Comparison of ENCODE assay signal across 8 mouse cellular contexts in the genomic region with DNA sequence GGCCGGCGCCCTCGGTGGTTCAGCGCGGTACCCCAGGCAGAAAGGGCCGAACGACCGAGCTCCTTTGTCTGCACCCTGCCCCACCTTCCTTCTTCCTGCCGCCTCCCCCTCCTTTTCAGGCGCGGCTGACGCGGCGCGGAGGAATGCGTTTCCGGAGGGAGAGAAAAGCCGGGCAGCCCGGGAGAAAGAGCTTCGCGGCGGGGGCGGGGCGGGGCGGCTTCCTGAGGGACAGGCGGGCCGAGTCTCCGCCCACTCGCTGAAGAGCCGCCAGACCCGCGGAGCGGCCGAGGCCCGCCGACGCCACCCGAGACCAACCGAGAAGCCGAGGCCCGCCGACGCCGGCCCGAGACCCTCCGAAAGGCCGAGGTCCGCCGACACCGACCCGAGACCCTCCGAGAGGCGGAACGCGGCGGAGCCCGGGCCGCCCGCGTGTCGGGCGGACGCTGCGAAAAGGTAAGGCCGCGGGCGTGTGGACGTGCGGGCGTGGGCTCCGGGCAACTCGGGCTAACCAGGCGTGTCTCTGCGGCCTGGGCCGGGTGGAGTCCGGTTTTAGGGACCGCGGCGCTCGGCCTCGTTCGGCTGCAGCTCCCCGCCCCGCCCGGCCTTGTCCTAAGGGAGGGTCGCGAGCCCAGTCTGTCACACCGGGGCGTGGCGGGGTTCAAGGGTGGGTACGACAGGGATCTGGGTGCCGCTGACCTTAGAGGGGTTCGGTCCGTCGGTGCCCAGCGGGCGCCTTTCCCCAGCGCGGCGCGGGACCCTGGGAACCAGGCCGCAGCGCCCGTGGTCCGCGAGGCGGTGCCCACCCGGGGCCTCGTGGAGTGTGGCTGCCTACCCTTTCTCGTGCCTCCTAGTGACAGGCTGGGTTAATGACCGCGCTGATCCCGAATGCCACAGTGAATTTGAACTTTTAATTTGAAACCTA. TPM values are rescaled to one million over a fixed set of nuclear protein-coding genes. Genes with fewer than 3 reads are reported as not detected.
DNase-seq lines count a peak whose midpoint lies in the region; ATAC-seq and TF ChIP-seq lines count a peak whose summit lies in the region.

Gene Itgb1 (plus strand): TSS at position 148 of the 922 bp plus-strand sequence.

- ATAC-seq in embryonic facial prominence, embryonic 12.5 days (ENCODE audit: insufficient number of reproducible peaks, insufficient read depth, low FRiP score, low TSS enrichment) = peak; percentile 93
- ATAC-seq in midbrain, embryonic 12.5 days (ENCODE audit: low FRiP score, low read depth) = peak; percentile 94

- no peaks in the 10 kb centered on the region for H3K27me3 ChIP-seq in embryonic facial prominence, embryonic 12.5 days
- H3K27me3 ChIP-seq in limb, embryonic 10.5 days (ENCODE audit: low read depth, poor library complexity, severe bottlenecking) = no peaks in the 10 kb centered on the region
- no peaks in the 10 kb centered on the region for H3K27me3 ChIP-seq in midbrain, embryonic 12.5 days
- H3K27me3 ChIP-seq in small intestine, adult 2 months (ENCODE audit: control insufficient read depth, insufficient read depth, low read length) = no peaks in the 10 kb centered on the region

- peak within 1 kb of the TSS; percentile 72 for H3K4me3 ChIP-seq in embryonic facial prominence, embryonic 12.5 days
- peak within 1 kb of the TSS; percentile 92 for H3K4me3 ChIP-seq in limb, embryonic 10.5 days
- peak within 1 kb of the TSS; percentile 90 for H3K4me3 ChIP-seq in midbrain, embryonic 12.5 days
- H3K4me3 ChIP-seq in small intestine, adult 2 months (ENCODE audit: low read depth, low read length) = peak within 1 kb of the TSS; percentile 99

- H3K9ac ChIP-seq in embryonic facial prominence, embryonic 12.5 days = peak within 1 kb of the TSS; percentile 96
- peak within 1 kb of the TSS; percentile 94 for H3K9ac ChIP-seq in midbrain, embryonic 12.5 days (replicated peaks)

- peak within 1 kb of the TSS; percentile 99 for H3K27ac ChIP-seq in embryonic facial prominence, embryonic 12.5 days
- H3K27ac ChIP-seq in limb, embryonic 10.5 days = peak within 1 kb of the TSS; percentile 100
- H3K27ac ChIP-seq in midbrain, embryonic 12.5 days (replicated peaks) = peak within 1 kb of the TSS; percentile 100
- H3K27ac ChIP-seq in small intestine, adult 2 months (ENCODE audit: insufficient read depth, low read depth, low read length) = peak within 1 kb of the TSS; percentile 95

- peak within 1 kb of the TSS; percentile 65 for H3K4me2 ChIP-seq in embryonic facial prominence, embryonic 12.5 days (replicated peaks)
- H3K4me2 ChIP-seq in midbrain, embryonic 12.5 days (replicated peaks) = peak within 1 kb of the TSS; percentile 59

- H3K4me1 ChIP-seq in embryonic facial prominence, embryonic 12.5 days = peaks cover 19% of the 10 kb centered on the region
- peaks cover 21% of the 10 kb centered on the region for H3K4me1 ChIP-seq in limb, embryonic 10.5 days
- peaks cover 19% of the 10 kb centered on the region for H3K4me1 ChIP-seq in midbrain, embryonic 12.5 days
- H3K4me1 ChIP-seq in small intestine, adult 2 months (ENCODE audit: control insufficient read depth, insufficient read depth, insufficient read length, low read length) = peaks cover 10% of the 10 kb centered on the region; the same call in 1 of the 2 replicates

- H3K36me3 ChIP-seq in embryonic facial prominence, embryonic 12.5 days = no peaks in the 10 kb centered on the region
- H3K36me3 ChIP-seq in limb, embryonic 10.5 days = no peaks in the 10 kb centered on the region
- no peaks in the 10 kb centered on the region for H3K36me3 ChIP-seq in midbrain, embryonic 12.5 days
- H3K36me3 ChIP-seq in small intestine, adult 2 months (ENCODE audit: control insufficient read depth, insufficient read depth, low read length) = no peaks in the 10 kb centered on the region

- TF ChIP-seq CTCF in small intestine, adult 2 months (IDR thresholded peaks at IDR 0.05; ENCODE audit: extremely low read depth, insufficient read length, insufficient replicate concordance, low read depth, low read length) = peak; percentile 16; the same call in 1 of the 2 replicates

- TF ChIP-seq POLR2A in small intestine, adult 2 months (IDR thresholded peaks at IDR 0.05; ENCODE audit: low read depth, low read length) = peak; percentile 89

- peak; percentile 95 for DNase-seq in 3134 (ENCODE audit: extremely low read depth, insufficient read length, low spot score)
- DNase-seq in adrenal gland, postnatal 36 days = peak; percentile 97 to 98
- peak; percentile 100 for DNase-seq in heart, adult 11 months
- peak; percentile 92 for DNase-seq in kidney, adult 18-20 months
- DNase-seq in limb, embryonic 10.5 days (ENCODE audit: low spot score) = peak; percentile 97

- WGBS in embryonic facial prominence, embryonic 12.5 days = under 1% methylated on average over 104 of the region's 113 CpGs
- WGBS in limb, embryonic 10.5 days = under 1% methylated on average over 108 of the region's 113 CpGs
- under 1% methylated on average over 99 of the region's 113 CpGs for WGBS in midbrain, embryonic 12.5 days
- under 1% methylated on average over 108 of the region's 113 CpGs for WGBS in small intestine, adult 2 months

- no peaks in the 10 kb centered on the region for H3K9me3 ChIP-seq in embryonic facial prominence, embryonic 12.5 days
- no peaks in the 10 kb centered on the region for H3K9me3 ChIP-seq in limb, embryonic 10.5 days (replicated peaks)
- no peaks in the 10 kb centered on the region for H3K9me3 ChIP-seq in midbrain, embryonic 12.5 days

RNA-seq across cellular contexts. Expression of gene Itgb1, which starts in this region (rescaled TPM):
- 100 to 1,000 TPM; 280 to 291 TPM for total RNA-seq in adrenal gland, postnatal 36 days (2021)
- polyA plus RNA-seq in embryonic facial prominence, embryonic 12.5 days (2016; fragmentation: Nextera tagmentation; extraction: Ambion mirVana) = 226 and 245 TPM in 2 replicates
- 126 and 154 TPM in 2 replicates for polyA plus RNA-seq in limb, embryonic 10.5 days (2016; fragmentation: Nextera tagmentation; extraction: Ambion mirVana)
- 148 and 149 TPM in 2 replicates for polyA plus RNA-seq in midbrain, embryonic 12.5 days (2016; fragmentation: Nextera tagmentation; extraction: Ambion mirVana)
- 8.3 and 17.8 TPM in 2 replicates for polyA plus RNA-seq in small intestine, adult 2 months (2012; rRNA removed)

Comparison
In these comparisons a context has a peak if more than half of its experiments do, and no peak if none do; other contexts are left out.
1. Peak in every context shown above with its lines: DNase-seq, ATAC-seq, H3K4me3 ChIP-seq and H3K27ac ChIP-seq.